Mouse (Mus musculus) stomach, embryonic 15.5 days (tissue): ENCODE measurements around the gene Rhobtb1. TPM values are rescaled to one million over a fixed set of nuclear protein-coding genes. Genes with fewer than 3 reads are reported as not detected.

Experiments used
- ATAC-seq: fragments of 200-750 bp; cut with Nextera tagmentation; 2 replicates; pipeline ENCODE4 v1.8.0; 2017; ENCODE audit warnings: low read depth, moderate number of reproducible peaks, moderate TSS enrichment; ENCODE audit not compliant: insufficient read depth, low FRiP score
- H3K27ac ChIP-seq: fragments of 300-500 bp; sonication (generic); 2 replicates; pipeline ENCODE4 v1.5.1; 2015; ENCODE audit warnings: mild to moderate bottlenecking, inconsistent platforms
- H3K27me3 ChIP-seq: fragments of 300-500 bp; sonication (generic); replicated peaks from 2 replicates; pipeline ENCODE4 v1.6.1; 2015; ENCODE audit warnings: inconsistent platforms
- H3K36me3 ChIP-seq: fragments of 300-500 bp; sonication (generic); 2 replicates; pipeline ENCODE4 v1.6.1; 2015; ENCODE audit warnings: inconsistent platforms
- H3K4me1 ChIP-seq: fragments of 300-500 bp; sonication (generic); 2 replicates; pipeline ENCODE4 v1.6.1; 2015; ENCODE audit warnings: inconsistent platforms
- H3K4me2 ChIP-seq: fragments of 300-500 bp; sonication (generic); 2 replicates; pipeline ENCODE4 v1.6.1; 2015; ENCODE audit warnings: mild to moderate bottlenecking, inconsistent platforms
- H3K4me3 ChIP-seq: fragments of 300-500 bp; sonication (generic); replicated peaks from 2 replicates; pipeline ENCODE4 v1.5.1; 2015; ENCODE audit warnings: inconsistent platforms
- H3K9ac ChIP-seq: fragments of 300-500 bp; sonication (generic); 2 replicates; pipeline ENCODE4 v1.6.1; 2015; ENCODE audit warnings: inconsistent platforms
- H3K9me3 ChIP-seq: fragments of 300-500 bp; sonication (generic); 2 replicates; pipeline ENCODE4 v1.6.1; 2016; ENCODE audit warnings: inconsistent platforms
- WGBS: fragments of 180-500 bp; shearing (Covaris S2); methylation state at CpG from one replicate; pipeline ENCODE4 v1.1.7; 2015; 5-methylcytosine and 5-hydroxymethylcytosine counted together
- polyA plus RNA-seq: library from polyadenylated mRNA; unstranded; fragments of >200 nt; fragmentation: Nextera tagmentation; extraction: Ambion mirVana; gene quantifications from 2 replicates; pipeline ENCODE4 v1.2.1, GENCODE M21; 2015

The Rhobtb1 gene
- polyA plus RNA-seq, 1 experiment from 2014 or later = 33.0 TPM

GRCm38 (mm10) chr10:69263906-69264305 is 112.7 kb downstream of the Rhobtb1 start:
- Histone ChIP-seq H3K36me3 (peaks cover 12% of the 10 kb centered on the region; the same call in 1 of the 2 replicates), H3K4me1 (peaks cover 22% of the 10 kb centered on the region), H3K9ac (no peak overlapping the region), H3K4me3 (no peak overlapping the region), H3K27ac (peak overlapping the region; percentile 65), H3K9me3 (no peaks in the 10 kb centered on the region), H3K4me2 (no peak overlapping the region), H3K27me3 (no peaks in the 10 kb centered on the region)
- ATAC-seq = no peak
- 73% methylated on average over 2 of the region's 2 CpGs for WGBS

- WGBS = 70% methylated on average over 15 of the region's 15 CpGs
- Histone ChIP-seq H3K36me3 (peaks cover 13% of the 10 kb centered on the region), H3K9ac (no peak overlapping the region), H3K4me3 (no peak overlapping the region), H3K27me3 (no peaks in the 10 kb centered on the region), H3K4me2 (no peak overlapping the region), H3K27ac (peak overlapping the region; percentile 7; the same call in 1 of the 2 replicates), H3K4me1 (peaks cover 22% of the 10 kb centered on the region), H3K9me3 (no peaks in the 10 kb centered on the region)
- ATAC-seq = no peak
These were observed 114.2 kb downstream of the Rhobtb1 start for GRCm38 (mm10) chr10:69265421-69265820.

GRCm38 (mm10) chr10:69268061-69268643 is 116.9 kb downstream of the Rhobtb1 start:
- H3K4me3 ChIP-seq = no peak overlapping the region
- H3K9ac ChIP-seq = no peak overlapping the region
- 69% methylated on average over 10 of the region's 10 CpGs for WGBS
- H3K27ac ChIP-seq = no peak overlapping the region
- no peaks in the 10 kb centered on the region for H3K27me3 ChIP-seq
- H3K4me2 ChIP-seq = no peak overlapping the region
- H3K9me3 ChIP-seq = no peaks in the 10 kb centered on the region
- peaks cover 13% of the 10 kb centered on the region for H3K36me3 ChIP-seq
- ATAC-seq = no peak
- H3K4me1 ChIP-seq = peaks cover 9% of the 10 kb centered on the region; the same call in 1 of the 2 replicates

- WGBS = 65% methylated on average over 10 of the region's 10 CpGs
- no peak overlapping the region for H3K27ac ChIP-seq
- no peak overlapping the region for H3K9ac ChIP-seq
- no peaks in the 10 kb centered on the region for H3K9me3 ChIP-seq
- no peaks in the 10 kb centered on the region; the same call in 1 of the 2 replicates for H3K4me1 ChIP-seq
- no peak overlapping the region for H3K4me2 ChIP-seq
- H3K4me3 ChIP-seq = no peak overlapping the region
- ATAC-seq = peak; percentile 53; the same call in 1 of the 2 replicates
- H3K36me3 ChIP-seq = peaks cover 14% of the 10 kb centered on the region
- no peaks in the 10 kb centered on the region for H3K27me3 ChIP-seq
These were observed 120.2 kb downstream of the Rhobtb1 start for GRCm38 (mm10) chr10:69271436-69271835.

- Histone ChIP-seq H3K4me1 (no peaks in the 10 kb centered on the region; the same call in 1 of the 2 replicates), H3K4me2 (no peak overlapping the region), H3K27me3 (no peaks in the 10 kb centered on the region), H3K36me3 (peaks cover 28% of the 10 kb centered on the region), H3K9me3 (no peaks in the 10 kb centered on the region), H3K27ac (no peak overlapping the region), H3K4me3 (no peak overlapping the region), H3K9ac (no peak overlapping the region)
- ATAC-seq = 0 out of 2 replicates have a peak, but pooled peaks have one; percentile 27
- WGBS = 61% methylated on average over 5 of the region's 5 CpGs
These were observed 123.0 kb downstream of the Rhobtb1 start for GRCm38 (mm10) chr10:69274275-69274674.

GRCm38 (mm10) chr10:69274705-69275104 is 123.5 kb downstream of the Rhobtb1 start:
- no peak overlapping the region for H3K9ac ChIP-seq
- H3K27me3 ChIP-seq = no peaks in the 10 kb centered on the region
- no peaks in the 10 kb centered on the region; the same call in 1 of the 2 replicates for H3K4me1 ChIP-seq
- H3K9me3 ChIP-seq = no peaks in the 10 kb centered on the region
- H3K4me2 ChIP-seq = no peak overlapping the region
- peaks cover 31% of the 10 kb centered on the region for H3K36me3 ChIP-seq
- H3K4me3 ChIP-seq = no peak overlapping the region
- no peak overlapping the region for H3K27ac ChIP-seq
- no peak for ATAC-seq

- Histone ChIP-seq H3K27me3 (no peaks in the 10 kb centered on the region), H3K36me3 (peaks cover 24% of the 10 kb centered on the region), H3K4me1 (no peaks in the 10 kb centered on the region; the same call in 1 of the 2 replicates), H3K9ac (no peak overlapping the region), H3K9me3 (no peaks in the 10 kb centered on the region), H3K27ac (no peak overlapping the region), H3K4me3 (no peak overlapping the region), H3K4me2 (no peak overlapping the region)
- no peak for ATAC-seq
- WGBS = 85% methylated on average over 12 of the region's 12 CpGs
These were observed 124.9 kb downstream of the Rhobtb1 start for GRCm38 (mm10) chr10:69275811-69276775.

- Histone ChIP-seq H3K27ac (no peak overlapping the region), H3K36me3 (peaks cover 24% of the 10 kb centered on the region), H3K4me1 (no peaks in the 10 kb centered on the region; the same call in 1 of the 2 replicates), H3K9me3 (no peaks in the 10 kb centered on the region), H3K27me3 (no peaks in the 10 kb centered on the region), H3K4me2 (no peak overlapping the region), H3K4me3 (no peak overlapping the region), H3K9ac (no peak overlapping the region)
- ATAC-seq = no peak
- 88% methylated on average over 9 of the region's 9 CpGs for WGBS
These were observed 125.7 kb downstream of the Rhobtb1 start for GRCm38 (mm10) chr10:69276920-69277435.

GRCm38 (mm10) chr10:69278764-69279606 is 127.8 kb downstream of the Rhobtb1 start:
- Histone ChIP-seq H3K9ac (no peak overlapping the region), H3K9me3 (no peaks in the 10 kb centered on the region), H3K4me2 (no peak overlapping the region), H3K4me3 (no peak overlapping the region), H3K36me3 (peaks cover 25% of the 10 kb centered on the region), H3K27me3 (no peaks in the 10 kb centered on the region), H3K4me1 (no peaks in the 10 kb centered on the region; the same call in 1 of the 2 replicates), H3K27ac (no peak overlapping the region)
- no peak for ATAC-seq
- WGBS = 66% methylated on average over 18 of the region's 18 CpGs

GRCm38 (mm10) chr10:69279607-69279978 is 128.4 kb downstream of the Rhobtb1 start:
- no peak for ATAC-seq
- Histone ChIP-seq H3K36me3 (peaks cover 30% of the 10 kb centered on the region), H3K27ac (no peak overlapping the region), H3K4me3 (no peak overlapping the region), H3K4me2 (no peak overlapping the region), H3K4me1 (no peaks in the 10 kb centered on the region), H3K9me3 (no peaks in the 10 kb centered on the region), H3K9ac (no peak overlapping the region), H3K27me3 (no peaks in the 10 kb centered on the region)
- WGBS = 90% methylated on average over 7 of the region's 7 CpGs

- H3K9ac ChIP-seq = no peak overlapping the region
- no peak overlapping the region for H3K4me2 ChIP-seq
- H3K4me1 ChIP-seq = no peaks in the 10 kb centered on the region
- ATAC-seq = no peak
- H3K36me3 ChIP-seq = peaks cover 24% of the 10 kb centered on the region; the same call in 1 of the 2 replicates
- H3K4me3 ChIP-seq = no peak overlapping the region
- no peak overlapping the region for H3K27ac ChIP-seq
- H3K27me3 ChIP-seq = no peaks in the 10 kb centered on the region
- 93% methylated on average over 3 of the region's 3 CpGs for WGBS
- H3K9me3 ChIP-seq = no peaks in the 10 kb centered on the region
These were observed 135.7 kb downstream of the Rhobtb1 start for GRCm38 (mm10) chr10:69286939-69287338.
